Mouse (Mus musculus): ENCODE results near the gene Ccdc182. TPM values are rescaled to one million over a fixed set of nuclear protein-coding genes. Genes with fewer than 3 reads are reported as not detected.

The Ccdc182 gene
- polyA plus RNA-seq, 1 experiment from 2014 or later = 0.73 TPM

Other genes starting within 250 kb of the Ccdc182 start
- gene Srsf1, start 246.7 kb upstream of the Ccdc182 start, polyA plus RNA-seq (2016; fragmentation: Nextera tagmentation; extraction: Ambion mirVana) = 404 and 428 TPM in 2 replicates
- 61.6 and 62.6 TPM in 2 replicates for gene Vezf1, start 225.8 kb upstream of the Ccdc182 start, polyA plus RNA-seq (2016; fragmentation: Nextera tagmentation; extraction: Ambion mirVana)
- gene Cuedc1, start 196.0 kb upstream of the Ccdc182 start, polyA plus RNA-seq (2016; fragmentation: Nextera tagmentation; extraction: Ambion mirVana) = 20.0 and 24.9 TPM in 2 replicates
- gene Mrps23, start 89.7 kb upstream of the Ccdc182 start, polyA plus RNA-seq (2016; fragmentation: Nextera tagmentation; extraction: Ambion mirVana) = 65.5 and 72.6 TPM in 2 replicates